Mouse (Mus musculus): Measurements from ENCODE around the gene Trim47.

Gene Trim47

DNA sequence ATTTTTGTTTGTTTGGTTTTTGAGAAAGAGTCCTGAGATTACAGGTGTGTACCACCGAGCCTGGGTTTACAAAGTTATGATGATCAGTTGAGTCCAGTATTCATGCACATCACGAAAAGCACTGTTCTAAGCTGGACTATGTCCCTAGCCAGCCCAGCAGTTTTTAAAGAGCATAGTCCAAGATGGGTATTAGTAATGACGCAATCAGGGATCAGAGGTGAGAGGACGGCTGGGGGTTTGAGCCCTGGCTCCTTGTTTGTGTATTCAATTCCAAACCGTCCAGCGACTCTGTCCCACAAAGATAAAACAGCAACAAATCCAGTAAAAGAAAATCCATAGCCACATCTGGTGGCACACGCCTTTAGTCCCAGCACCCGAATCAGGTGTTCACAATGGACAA is 38.8 kb downstream of the Trim47 start:
- no peak for DNase-seq (ENCODE audit: low spot score)

GRCm38 (mm10) chr11:116087194-116088130 is 39.5 kb downstream of the Trim47 start:
- DNase-seq (ENCODE audit: low spot score), result peak; percentile 75

- DNase-seq (ENCODE audit: low spot score), result peak; percentile 99
Measured at GRCm38 (mm10) chr11:116086258-116087193, 40.5 kb downstream of the Trim47 start, which contains the start of gene Wbp2. Gene Wbp2 (minus strand): TSS chr11:116086995.

DNA sequence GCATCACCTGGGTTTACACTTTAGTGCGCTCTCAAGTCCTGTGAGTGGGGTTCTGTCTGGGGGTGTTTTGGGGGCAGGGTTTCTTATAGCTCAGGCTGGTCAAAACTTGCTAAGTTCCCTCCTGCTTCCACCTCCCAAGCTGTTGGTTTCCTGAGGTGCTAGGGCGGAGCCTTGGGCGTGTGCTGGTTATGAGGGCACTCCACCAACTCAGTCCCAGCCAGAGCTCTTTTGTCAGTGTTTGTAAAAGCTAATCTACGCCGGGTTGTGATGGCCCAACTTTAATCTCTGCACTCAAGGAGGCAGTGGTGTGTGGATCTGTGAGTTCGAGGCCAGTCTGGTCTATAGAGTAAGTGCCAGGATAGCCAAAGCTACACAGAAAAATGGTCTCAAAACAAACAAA is 42.8 kb downstream of the Trim47 start:
- DNase-seq (ENCODE audit: low spot score), result no peak

DNA sequence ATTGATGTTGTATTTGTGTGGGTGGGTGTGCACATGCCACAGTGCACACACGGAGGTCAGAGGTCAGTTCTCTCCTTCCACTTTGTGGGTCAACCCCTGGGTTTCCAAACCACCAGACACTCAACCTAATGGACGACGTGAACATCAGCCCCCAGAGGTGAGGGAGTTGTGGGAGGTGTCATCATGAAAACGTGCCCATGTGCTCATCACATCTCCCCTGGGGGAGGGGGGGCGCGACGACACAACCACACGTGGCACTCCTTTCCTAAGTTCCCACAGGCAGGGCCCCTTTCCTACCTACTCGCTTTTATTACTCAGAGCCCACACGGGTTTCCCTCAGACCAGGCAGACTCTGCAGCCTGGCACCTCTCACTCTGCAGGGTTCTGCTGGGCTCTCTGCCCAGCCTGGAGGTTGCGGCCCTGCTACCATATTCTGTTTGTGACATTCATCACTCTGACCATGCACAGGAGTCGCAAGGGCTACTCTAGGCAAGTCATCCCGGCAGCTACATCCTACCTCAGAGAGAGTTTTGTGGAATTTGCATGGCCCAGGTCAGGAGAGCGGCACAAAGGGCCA is 43.8 kb downstream of the Trim47 start:
- DNase-seq (ENCODE audit: low spot score), result no peak

DNA sequence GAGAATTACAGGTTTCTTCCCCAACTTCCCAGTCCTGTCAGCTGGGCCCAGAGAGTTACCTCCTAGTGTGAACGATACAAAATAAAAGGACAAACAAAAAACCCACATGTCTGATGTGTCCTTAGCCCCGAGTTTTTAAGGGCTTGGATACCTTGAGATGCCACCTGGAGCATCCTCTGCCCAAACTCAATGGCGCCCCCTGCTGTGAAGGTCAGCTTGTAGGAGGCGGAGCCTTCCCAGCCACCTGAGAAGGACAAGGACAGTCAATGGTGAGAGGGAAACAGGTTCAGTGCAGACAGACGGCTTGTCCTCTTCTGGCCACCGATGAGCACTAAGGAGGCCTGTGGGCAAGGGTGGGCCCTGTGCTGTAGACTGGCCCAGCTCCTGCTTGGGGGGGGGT is 45.9 kb downstream of the Trim47 start:
- no peak for DNase-seq (ENCODE audit: low spot score)

DNA sequence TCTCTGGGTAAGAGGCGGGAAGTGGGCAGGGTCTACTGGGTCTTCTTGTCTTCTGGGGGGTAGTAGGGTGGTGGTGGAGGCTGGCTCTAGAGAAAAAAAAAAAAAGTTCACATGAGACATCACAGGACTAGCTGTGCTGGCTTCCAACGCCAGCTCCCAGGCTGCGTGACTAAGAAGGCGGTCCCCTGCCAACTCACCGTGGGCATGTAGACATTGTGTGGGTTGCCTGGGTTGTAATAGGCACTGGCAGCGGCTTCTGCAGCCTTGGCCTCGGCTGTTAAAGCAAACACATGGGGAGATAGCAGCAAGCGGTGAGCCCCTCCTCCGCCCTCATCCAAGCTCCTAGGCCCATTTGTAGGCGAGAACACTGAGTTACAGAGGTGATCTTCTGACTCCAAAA is 47.5 kb downstream of the Trim47 start:
- DNase-seq (ENCODE audit: low spot score), result no peak

DNA sequence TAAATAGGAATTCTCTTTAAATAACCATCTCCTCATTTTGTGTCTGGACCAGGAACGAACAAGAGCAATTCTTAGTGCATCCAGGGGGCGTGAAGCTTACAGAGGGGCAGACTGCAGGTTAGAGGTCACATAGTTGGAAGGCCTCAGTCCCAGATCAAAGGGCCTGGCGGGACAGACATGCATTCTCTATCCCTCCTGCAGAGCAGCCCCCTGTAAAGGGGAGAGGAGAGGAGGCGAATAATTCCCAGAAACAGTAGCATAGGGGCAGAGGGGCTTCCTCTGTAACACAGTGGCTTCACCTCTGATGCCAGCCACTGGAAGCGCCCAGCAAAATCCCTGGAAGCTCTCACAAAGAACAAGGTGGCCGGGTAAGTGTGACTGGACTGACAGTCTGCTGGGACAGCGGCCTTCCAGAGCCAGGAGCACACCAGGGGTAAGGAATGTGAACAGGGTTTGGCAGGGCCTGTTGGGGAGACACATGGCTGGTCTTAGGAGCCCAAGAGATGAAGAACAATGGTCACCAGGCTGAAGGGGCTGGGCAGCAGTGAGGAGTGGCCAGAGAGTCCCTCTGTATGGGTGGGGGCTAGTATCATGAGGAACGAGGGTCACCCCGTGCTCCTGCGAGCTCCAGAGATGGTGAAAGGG is 48.2 kb downstream of the Trim47 start:
- DNase-seq (ENCODE audit: low spot score), result no peak

GRCm38 (mm10) chr11:116078221-116078620 is 48.8 kb downstream of the Trim47 start:
- no peak for DNase-seq (ENCODE audit: low spot score)

GRCm38 (mm10) chr11:116077446-116078204 is 49.4 kb downstream of the Trim47 start, which contains the start of gene Unc13d:
Gene Unc13d (minus strand): TSS chr11:116077961.
- no peak for DNase-seq (ENCODE audit: low spot score)

- DNase-seq (ENCODE audit: low spot score), result no peak
Measured at GRCm38 (mm10) chr11:116076836-116077235, 50.2 kb downstream of the Trim47 start.

GRCm38 (mm10) chr11:116076266-116076540 is 50.8 kb downstream of the Trim47 start:
- no peak for DNase-seq (ENCODE audit: low spot score)

DNA sequence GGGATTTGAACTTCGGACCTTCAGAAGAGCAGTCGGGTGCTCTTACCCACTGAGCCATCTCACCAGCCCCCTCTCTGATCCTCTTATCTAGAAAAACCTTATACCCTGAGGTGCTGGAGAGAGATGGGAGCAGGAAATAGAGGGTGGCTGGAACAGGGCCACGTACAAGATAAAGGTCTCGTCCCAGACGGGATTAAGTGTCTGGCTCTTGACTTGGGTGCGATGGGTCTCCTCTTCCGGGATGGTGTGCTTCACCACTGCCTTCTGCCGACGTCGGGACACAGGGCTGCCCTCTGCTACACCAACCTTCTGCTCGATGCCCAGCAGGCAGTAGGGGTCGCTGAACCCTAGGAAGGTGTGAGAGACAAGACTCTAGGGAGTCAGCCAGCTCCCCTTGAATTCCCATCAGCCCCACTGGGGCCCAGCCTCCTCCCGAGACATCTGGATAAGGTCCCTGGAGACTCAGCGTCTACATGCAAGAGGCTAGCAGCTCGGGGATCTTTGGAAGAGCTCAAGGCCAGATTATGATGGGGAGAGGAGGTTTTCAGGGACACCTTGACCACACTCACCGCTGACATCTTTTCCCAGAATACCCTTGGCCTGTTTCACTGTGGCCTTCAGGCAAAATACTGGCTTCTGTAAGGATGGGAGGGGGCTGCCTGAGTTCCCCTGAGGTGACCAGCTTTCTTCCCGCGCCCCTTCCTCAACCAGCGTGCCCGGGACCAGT is 51.3 kb downstream of the Trim47 start:
- DNase-seq (ENCODE audit: low spot score), result peak; percentile 68

DNA sequence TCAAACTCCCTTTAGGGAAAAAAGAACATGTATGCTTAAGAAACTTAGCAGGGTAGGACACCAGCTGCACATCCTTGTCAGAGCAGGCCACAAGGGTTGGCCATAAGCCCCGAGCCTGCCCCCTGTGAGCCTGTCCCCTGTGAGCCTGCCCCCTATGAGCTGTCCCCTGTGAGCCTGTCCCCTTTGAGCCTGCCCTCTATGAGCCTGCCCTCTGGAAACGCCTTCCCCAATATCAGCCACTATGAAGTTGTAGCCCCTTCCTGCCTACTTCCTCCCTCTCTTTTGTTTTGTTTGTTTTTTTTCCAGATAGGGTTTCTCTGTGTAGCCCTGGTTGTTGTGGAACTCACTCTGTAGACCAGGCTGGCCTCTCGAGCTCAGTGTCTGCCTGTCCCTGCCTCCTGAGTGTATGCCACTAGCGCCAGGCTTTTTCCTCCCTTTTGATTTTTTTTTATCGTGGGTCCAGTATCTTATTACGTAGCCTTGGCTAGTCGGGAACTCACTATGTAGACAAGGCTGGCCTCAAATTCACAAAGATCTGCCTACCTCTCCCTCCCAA is 52.5 kb downstream of the Trim47 start:
- DNase-seq (ENCODE audit: low spot score), result no peak

- no peak for DNase-seq (ENCODE audit: low spot score)
Measured at GRCm38 (mm10) chr11:116072608-116073007, 54.4 kb downstream of the Trim47 start.

- DNase-seq (ENCODE audit: low spot score), result no peak
Measured at GRCm38 (mm10) chr11:116071510-116071909, 55.5 kb downstream of the Trim47 start.

DNA sequence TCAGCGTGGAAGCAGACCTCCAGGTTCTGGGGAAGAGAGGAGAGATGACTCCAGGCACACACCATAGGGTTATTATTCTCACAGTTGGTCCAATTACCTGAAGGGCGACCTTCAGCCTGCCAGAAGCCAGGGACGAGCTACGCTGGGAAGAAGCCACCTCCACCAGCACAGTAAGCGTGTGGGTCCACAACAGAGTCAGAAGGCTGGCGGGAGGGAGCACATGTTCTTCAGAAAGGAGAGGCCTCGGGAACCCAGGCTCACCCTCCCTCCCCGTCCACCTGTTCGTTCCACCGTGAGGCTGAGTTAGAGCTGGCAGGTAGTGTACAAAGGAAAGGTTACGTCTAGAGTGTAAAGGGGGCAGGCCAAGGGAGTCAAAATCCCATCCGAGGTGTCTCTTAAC is 61.7 kb downstream of the Trim47 start:
- no peak for DNase-seq (ENCODE audit: low spot score)

GRCm38 (mm10) chr11:116064187-116064867 is 62.7 kb downstream of the Trim47 start:
- DNase-seq (ENCODE audit: low spot score), result no peak

- no peak for DNase-seq (ENCODE audit: low spot score)
Measured at GRCm38 (mm10) chr11:116063562-116063961, 63.4 kb downstream of the Trim47 start.

DNA sequence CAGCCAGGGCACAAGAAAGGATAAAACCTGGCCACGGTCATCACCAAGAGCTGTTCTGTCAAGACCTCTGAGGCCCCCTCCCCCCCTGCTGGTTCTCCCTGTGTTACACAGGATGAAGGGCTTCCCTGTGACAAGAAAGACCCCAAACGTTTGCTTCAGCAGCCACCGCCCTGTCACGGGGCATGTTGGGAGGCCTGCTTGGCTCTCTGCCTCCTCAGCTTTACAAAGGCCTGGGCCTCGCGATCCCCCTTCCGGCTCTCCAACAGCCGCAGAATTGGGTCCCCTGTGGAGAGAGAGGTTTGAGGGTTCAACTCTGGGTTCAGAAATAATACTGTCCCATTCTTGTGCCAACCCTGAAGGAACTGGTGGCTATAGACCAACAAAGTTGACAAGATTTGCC is 64.5 kb downstream of the Trim47 start:
- no peak for DNase-seq (ENCODE audit: low spot score)

Measured in ovary, adult 18-20 months (tissue).